Mouse (Mus musculus) liver, embryonic 16.5 days (tissue): ENCODE measurements around the gene Cpm. TPM values are rescaled to one million over a fixed set of nuclear protein-coding genes. Genes with fewer than 3 reads are reported as not detected.

ENCODE experiments used
- ATAC-seq: fragments of 200-750 bp; cut with Nextera tagmentation; 2 replicates; pipeline ENCODE4 v1.8.0; 2017; ENCODE audit warnings: low read depth, mild to moderate bottlenecking, moderate number of reproducible peaks, moderate library complexity
- H3K27ac ChIP-seq: fragments of 300-500 bp; sonication (generic); 2 replicates; pipeline ENCODE4 v1.5.1; 2014; ENCODE audit warnings: mild to moderate bottlenecking, low read length
- H3K27me3 ChIP-seq: fragments of 300-500 bp; sonication (generic); 2 replicates; pipeline ENCODE4 v1.6.1; 2014; ENCODE audit warnings: low read depth, low read length, mixed read lengths; ENCODE audit not compliant: control insufficient read depth, insufficient read depth
- H3K36me3 ChIP-seq: fragments of 300-500 bp; sonication (generic); 2 replicates; pipeline ENCODE4 v1.6.1; 2014; ENCODE audit warnings: mild to moderate bottlenecking; ENCODE audit not compliant: control insufficient read depth, insufficient read depth
- H3K4me1 ChIP-seq: fragments of 300-500 bp; sonication (generic); 2 replicates; pipeline ENCODE4 v1.6.1; 2014; ENCODE audit warnings: low read depth, low read length, mixed read lengths; ENCODE audit not compliant: control insufficient read depth
- H3K4me2 ChIP-seq: fragments of 300-500 bp; sonication (generic); 2 replicates; pipeline ENCODE4 v1.6.1; 2014; ENCODE audit warnings: low read depth, low read length, mixed read lengths
- H3K4me3 ChIP-seq: fragments of 300-500 bp; sonication (generic); 2 replicates; pipeline ENCODE4 v1.5.1; 2014; ENCODE audit warnings: low read depth, mild to moderate bottlenecking, low read length
- H3K9ac ChIP-seq: fragments of 300-500 bp; sonication (generic); 2 replicates; pipeline ENCODE4 v1.6.1; 2014; ENCODE audit warnings: low read depth, low read length
- H3K9me3 ChIP-seq: fragments of 300-500 bp; sonication (generic); replicated peaks from 2 replicates; pipeline ENCODE4 v1.6.1; 2016; ENCODE audit warnings: low read length; ENCODE audit not compliant: control insufficient read depth
- WGBS: fragments of 180-500 bp; shearing (Covaris S2); extraction: QIAGEN DNeasy Blood & Tissue Kit; methylation state at CpG from one replicate; pipeline ENCODE4 v1.1.7; 2014; ENCODE audit not compliant: insufficient replicate concordance; 5-methylcytosine and 5-hydroxymethylcytosine counted together
- polyA plus RNA-seq: library from polyadenylated mRNA; unstranded; fragments of >200 nt; fragmentation: Nextera tagmentation; extraction: Ambion mirVana; gene quantifications from 2 replicates; pipeline ENCODE4 v1.2.1, GENCODE M21; 2015

Cpm gene
- polyA plus RNA-seq, 1 experiment from 2014 or later = 61.6 TPM

GRCm38 (mm10) chr10:117624222-117624621 is 5.1 kb upstream of the Cpm start:
- Histone ChIP-seq H3K27ac (no peak overlapping the region), H3K9ac (no peak overlapping the region), H3K36me3 (no peaks in the 10 kb centered on the region), H3K4me2 (no peak overlapping the region), H3K4me3 (no peak overlapping the region), H3K27me3 (peaks cover 18% of the 10 kb centered on the region), H3K9me3 (no peaks in the 10 kb centered on the region), H3K4me1 (no peaks in the 10 kb centered on the region; the same call in 1 of the 2 replicates)
- WGBS = 54% methylated on average over 3 of the region's 3 CpGs
- no peak for ATAC-seq

DNA sequence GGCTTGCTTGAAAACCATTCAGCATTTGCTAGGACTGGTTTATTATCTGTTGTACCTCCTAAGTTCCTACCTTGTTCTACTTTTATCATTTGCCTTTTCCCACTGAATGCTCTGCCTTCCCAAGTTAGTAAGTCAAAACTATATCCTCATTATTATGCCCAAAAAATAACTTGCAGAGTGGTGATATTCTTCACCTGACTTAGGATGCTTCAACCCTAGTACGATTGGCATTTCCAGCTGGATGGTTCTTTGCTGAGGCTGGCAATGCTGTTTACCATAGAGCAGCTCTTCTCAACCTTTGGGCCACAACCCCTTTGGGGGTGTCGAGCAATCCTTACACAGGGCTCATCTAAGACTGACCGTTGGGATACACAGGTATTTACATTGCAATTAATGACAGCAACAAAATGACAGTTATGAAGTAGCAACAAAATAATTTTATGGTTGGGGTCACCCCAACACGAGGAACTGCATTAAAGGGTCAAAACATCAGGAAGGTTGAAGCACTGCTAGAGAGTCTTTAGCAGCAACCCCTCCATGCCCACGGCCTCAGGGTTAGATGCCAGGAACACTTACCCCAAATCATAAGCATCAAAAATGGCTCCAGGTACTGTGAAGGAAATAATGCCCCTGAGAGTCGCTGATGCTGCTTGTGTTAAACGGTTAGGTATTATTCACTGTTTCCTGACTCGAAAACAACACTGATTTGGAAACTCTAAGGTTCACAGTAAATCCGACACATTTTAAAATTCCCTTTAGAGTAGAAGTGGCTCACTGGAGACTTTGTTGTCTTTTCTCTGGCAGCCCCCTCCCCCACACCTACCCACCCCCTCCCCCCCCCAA is 4.4 kb upstream of the Cpm start:
- Histone ChIP-seq H3K36me3 (no peaks in the 10 kb centered on the region), H3K4me1 (no peaks in the 10 kb centered on the region; the same call in 1 of the 2 replicates), H3K4me2 (no peak overlapping the region), H3K27ac (no peak overlapping the region), H3K27me3 (peaks cover 25% of the 10 kb centered on the region), H3K9ac (no peak overlapping the region), H3K4me3 (no peak overlapping the region), H3K9me3 (no peaks in the 10 kb centered on the region)
- ATAC-seq = no peak
- 55% methylated on average over 9 of the region's 9 CpGs for WGBS

DNA sequence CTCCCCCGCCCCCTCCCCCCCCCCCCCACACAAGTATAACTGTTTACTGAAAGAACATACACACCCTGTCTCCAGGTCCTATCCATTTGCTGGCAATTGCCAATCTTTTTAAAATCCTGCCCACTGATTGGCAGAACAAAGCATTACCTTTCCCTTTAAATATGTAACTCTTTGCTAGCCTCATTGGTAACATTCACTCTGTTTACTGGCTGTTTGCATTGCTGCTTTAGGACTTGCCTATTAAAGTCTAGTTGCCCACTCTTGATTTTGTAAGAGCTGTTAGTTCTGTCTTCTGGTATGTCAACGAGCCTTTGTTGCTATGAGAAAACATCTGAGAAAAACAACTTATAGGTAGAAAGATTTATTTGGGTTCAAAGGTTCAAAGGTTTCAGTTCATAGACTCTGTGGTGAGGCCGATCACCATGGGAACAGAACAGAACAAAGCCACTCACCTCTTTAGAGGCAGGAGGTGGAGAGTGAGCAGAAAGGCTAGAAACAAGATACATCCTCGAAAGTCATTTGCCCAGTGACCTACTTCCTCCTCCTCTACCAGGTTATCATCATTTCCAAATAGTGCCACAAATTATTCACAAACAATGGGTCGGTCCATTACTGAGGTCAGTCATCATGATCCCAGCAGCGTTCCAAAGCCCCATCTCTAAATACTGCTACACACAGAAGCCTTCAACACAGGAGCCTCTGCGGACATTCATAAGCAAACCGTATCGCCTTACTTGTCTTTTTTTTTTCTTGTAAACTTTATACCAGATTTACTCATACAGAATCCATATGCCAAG is 3.6 kb upstream of the Cpm start:
- H3K9me3 ChIP-seq = no peaks in the 10 kb centered on the region
- H3K4me3 ChIP-seq = no peak overlapping the region
- no peak overlapping the region for H3K27ac ChIP-seq
- H3K4me2 ChIP-seq = no peak overlapping the region
- no peak for ATAC-seq
- peaks cover 33% of the 10 kb centered on the region for H3K27me3 ChIP-seq
- no peaks in the 10 kb centered on the region for H3K36me3 ChIP-seq
- WGBS = 57% methylated on average over 8 of the region's 9 CpGs
- H3K4me1 ChIP-seq = no peaks in the 10 kb centered on the region; the same call in 1 of the 2 replicates
- no peak overlapping the region for H3K9ac ChIP-seq

GRCm38 (mm10) chr10:117626297-117626613 is 3.0 kb upstream of the Cpm start:
- Histone ChIP-seq H3K4me1 (no peaks in the 10 kb centered on the region; the same call in 1 of the 2 replicates), H3K9me3 (no peaks in the 10 kb centered on the region), H3K27ac (no peak overlapping the region), H3K36me3 (no peaks in the 10 kb centered on the region), H3K27me3 (peaks cover 33% of the 10 kb centered on the region), H3K4me3 (no peak overlapping the region), H3K9ac (no peak overlapping the region), H3K4me2 (no peak overlapping the region)
- WGBS = 68% methylated on average over 3 of the region's 3 CpGs
- ATAC-seq = no peak

DNA sequence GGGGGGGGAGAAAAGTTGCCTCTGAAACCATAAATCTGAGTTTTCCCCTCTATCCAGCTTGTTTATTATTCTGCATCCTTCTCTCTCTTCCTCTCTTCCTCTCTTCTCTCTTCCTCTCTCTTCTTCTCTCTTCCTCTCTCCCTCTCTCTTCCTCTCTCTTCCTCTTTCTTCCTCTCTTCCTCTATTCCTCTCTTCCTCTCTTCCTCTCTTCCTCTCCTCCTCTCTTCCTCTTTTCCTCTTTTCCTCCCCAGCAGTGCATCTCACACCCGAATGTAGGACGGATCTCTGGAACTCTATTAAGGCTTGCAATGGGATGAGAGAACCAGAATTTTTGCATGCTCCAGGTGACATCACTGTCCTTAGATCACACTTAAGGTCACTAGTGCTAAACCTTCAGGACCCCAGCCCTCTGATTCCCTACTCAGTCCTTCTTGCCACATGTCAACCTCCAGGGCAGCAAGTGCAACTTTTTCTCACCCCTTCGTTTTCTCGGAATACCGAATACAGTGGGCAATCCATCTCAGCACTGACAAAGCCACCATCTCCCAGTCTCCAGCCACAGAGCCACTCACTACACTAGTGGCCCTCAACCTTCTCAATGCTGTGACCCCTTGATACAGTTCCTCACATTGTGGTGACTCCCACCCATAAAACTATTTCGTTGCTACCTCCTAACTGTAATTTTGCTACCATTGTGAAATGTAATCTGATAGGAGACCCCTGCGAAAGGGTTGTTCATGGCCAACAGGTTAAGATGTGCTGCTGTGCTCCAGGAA is 2.3 kb upstream of the Cpm start:
- Histone ChIP-seq H3K4me1 (no peaks in the 10 kb centered on the region; the same call in 1 of the 2 replicates), H3K4me3 (no peak overlapping the region), H3K36me3 (no peaks in the 10 kb centered on the region), H3K27me3 (peaks cover 33% of the 10 kb centered on the region), H3K9ac (no peak overlapping the region), H3K9me3 (no peaks in the 10 kb centered on the region), H3K4me2 (no peak overlapping the region), H3K27ac (no peak overlapping the region)
- ATAC-seq = no peak
- WGBS = 55% methylated on average over 7 of the region's 7 CpGs

DNA sequence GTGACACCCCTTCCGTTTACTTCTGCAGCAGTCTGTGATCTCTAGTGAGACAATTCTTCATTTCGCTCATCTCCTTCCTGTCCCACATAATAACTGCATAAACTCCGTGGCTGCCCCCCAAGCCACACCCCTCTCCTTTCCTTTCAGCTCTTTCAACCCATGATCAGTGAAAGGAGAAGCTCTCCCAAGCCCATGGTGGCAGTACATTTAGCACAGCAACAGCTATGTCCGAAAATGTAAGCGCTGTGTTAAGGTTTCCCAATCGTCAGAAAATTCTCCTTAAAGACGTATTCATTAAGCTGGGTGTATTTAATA is 1.7 kb upstream of the Cpm start:
- Histone ChIP-seq H3K27ac (no peak overlapping the region), H3K9ac (no peak overlapping the region), H3K9me3 (no peaks in the 10 kb centered on the region), H3K4me1 (no peaks in the 10 kb centered on the region; the same call in 1 of the 2 replicates), H3K4me3 (no peak overlapping the region), H3K36me3 (no peaks in the 10 kb centered on the region), H3K27me3 (peaks cover 33% of the 10 kb centered on the region), H3K4me2 (no peak overlapping the region)
- 30% methylated on average over 7 of the region's 7 CpGs for WGBS
- ATAC-seq = no peak

DNA sequence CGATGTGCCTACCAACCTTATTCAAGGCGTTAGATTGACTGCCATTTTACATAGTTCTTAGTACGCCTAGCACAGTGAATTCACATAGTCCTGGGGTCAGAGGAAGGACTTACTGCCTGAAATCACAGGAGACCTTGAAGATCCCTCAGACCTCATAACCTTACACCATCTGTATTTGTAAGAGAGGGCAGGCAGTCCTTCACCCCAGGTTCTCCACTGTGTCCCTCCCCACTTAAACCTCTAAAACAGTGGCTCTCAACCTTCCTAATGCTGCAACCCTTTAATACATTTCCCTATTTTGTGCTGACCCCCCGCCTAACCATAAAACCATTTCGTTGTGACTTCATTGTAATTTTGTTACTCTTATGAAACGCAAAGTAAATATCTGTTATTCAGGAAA is 1.4 kb upstream of the Cpm start:
- Histone ChIP-seq H3K9ac (no peak overlapping the region), H3K4me1 (no peaks in the 10 kb centered on the region; the same call in 1 of the 2 replicates), H3K9me3 (no peaks in the 10 kb centered on the region), H3K27me3 (peaks cover 33% of the 10 kb centered on the region), H3K36me3 (no peaks in the 10 kb centered on the region), H3K27ac (no peak overlapping the region), H3K4me2 (no peak overlapping the region), H3K4me3 (no peak overlapping the region)
- WGBS = 39% methylated on average over 6 of the region's 6 CpGs
- ATAC-seq = no peak

DNA sequence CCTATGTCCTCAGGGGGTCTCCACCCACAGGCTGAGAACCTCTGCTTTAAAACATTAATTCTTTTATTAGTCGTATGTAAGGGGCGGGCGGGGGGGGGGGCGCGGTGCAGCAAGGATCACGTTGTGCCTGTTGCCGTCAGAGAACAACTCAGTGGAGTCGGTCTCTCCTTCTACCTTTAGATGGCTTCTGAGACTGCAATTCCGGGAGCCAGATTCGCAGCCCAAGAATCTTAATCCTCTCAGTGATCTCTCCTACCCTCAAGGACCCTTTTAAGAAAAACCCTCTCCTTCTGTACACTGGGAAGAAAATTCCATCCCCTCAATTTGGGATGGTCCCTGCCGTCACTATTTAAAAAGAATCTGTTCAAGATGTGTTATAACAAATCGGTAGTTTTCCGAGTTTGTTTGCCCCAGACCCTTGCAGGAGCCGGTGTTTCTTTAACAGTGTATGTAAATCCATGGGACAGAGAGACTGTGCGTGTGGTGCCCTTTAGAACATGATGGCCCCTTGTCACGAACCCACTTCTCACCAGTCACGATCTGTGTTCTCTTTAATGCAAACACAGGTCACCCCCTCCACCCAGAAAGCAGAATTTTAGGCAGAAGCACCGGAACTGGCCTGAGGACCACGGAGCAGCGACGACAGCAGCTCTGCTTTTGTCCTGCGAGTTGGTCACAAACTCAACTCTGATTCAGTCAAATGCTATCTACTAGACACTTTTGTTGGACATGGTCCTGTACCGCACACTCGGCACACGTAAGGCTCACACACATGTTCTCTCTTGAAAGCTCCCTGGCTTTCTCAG is 734 bp upstream of the Cpm start:
- H3K9ac ChIP-seq = no peak overlapping the region

More for the DNA sequence above, 734 bp upstream of the Cpm start:
- peak; percentile 16 for ATAC-seq
- Histone ChIP-seq H3K4me3 (peak overlapping the region; percentile 60), H3K27me3 (peaks cover 33% of the 10 kb centered on the region), H3K27ac (peak overlapping the region; percentile 22), H3K36me3 (no peaks in the 10 kb centered on the region), H3K4me2 (peak overlapping the region; percentile 63), H3K9me3 (no peaks in the 10 kb centered on the region), H3K4me1 (no peaks in the 10 kb centered on the region; the same call in 1 of the 2 replicates)
- WGBS = 3% methylated on average over 25 of the region's 25 CpGs
